ENCODE assay signal across 12 mouse cellular contexts in the genomic region with DNA sequence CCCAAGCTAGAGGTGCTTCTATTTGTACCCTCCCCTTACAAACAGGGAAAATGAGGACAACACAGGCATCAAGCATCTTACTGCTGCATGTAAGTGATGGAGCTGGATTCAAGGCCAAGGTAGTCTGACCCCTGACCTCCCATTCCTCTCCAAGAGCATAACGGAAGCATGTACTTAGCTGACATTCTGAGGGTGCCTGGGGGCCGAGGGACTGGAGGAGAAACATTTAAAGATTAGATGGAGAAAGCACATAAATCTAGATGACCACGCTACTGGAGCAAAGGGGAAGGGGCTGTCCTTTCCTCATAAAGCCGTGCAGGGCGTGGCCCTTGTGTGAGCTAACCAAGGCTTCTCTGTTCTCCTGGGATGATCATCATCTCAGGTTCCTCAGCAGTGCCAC. TPM values are rescaled to one million over a fixed set of nuclear protein-coding genes. Genes with fewer than 3 reads are reported as not detected.
"Had no signal": no experiment of that assay in that cellular context is flagged by ENCODE, and none has a peak within 500 bp of the region (broad histone marks: within the 10 kb centered on the region; RNA-seq: fewer than 3 reads in every experiment).

No protein-coding gene starts in this region.

- DNase-seq: left cerebral cortex, postnatal 4 days; lung, postnatal 10 days; lung, postnatal 4 days; midbrain, embryonic 14.5 days; thymus, adult 18-20 months; thymus, postnatal 14 days had no signal

- H3K4me3 ChIP-seq: liver, embryonic 12.5 days; midbrain, embryonic 10.5 days; myocyte; neural tube, embryonic 15.5 days had no signal

- H3K36me3 ChIP-seq: liver, embryonic 12.5 days; midbrain, embryonic 10.5 days; neural tube, embryonic 15.5 days had no signal

- H3K9ac ChIP-seq: liver, embryonic 12.5 days; lung, embryonic 14.5 days; neural tube, embryonic 15.5 days had no signal

- H3K27me3 ChIP-seq: liver, embryonic 12.5 days; neural tube, embryonic 15.5 days had no signal

- H3K27ac ChIP-seq: liver, embryonic 12.5 days; midbrain, embryonic 10.5 days; neural tube, embryonic 15.5 days had no signal

RNA-seq across cellular contexts. Expression of a gene that starts 23.1 kb away (rescaled TPM):
- total RNA-seq: megakaryocyte, adult 5-6 weeks had no signal
- polyA plus RNA-seq: myocyte had no signal
